Mouse (Mus musculus): ENCODE measurements around the gene Mal. TPM values are rescaled to one million over a fixed set of nuclear protein-coding genes. Genes with fewer than 3 reads are reported as not detected.

Mal gene
- polyA plus RNA-seq, 1 experiment from 2014 or later, result not detected

GRCm38 (mm10) chr2:127584436-127584858 lies 72.0 kb downstream of the Mal start:
- peaks cover 29% of the 10 kb centered on the region for H3K4me1 ChIP-seq (ENCODE audit: control insufficient read depth, low read depth, low read length)
- H3K9me3 ChIP-seq (replicated peaks; ENCODE audit: control insufficient read depth, low read length), result no peaks in the 10 kb centered on the region
- no peaks in the 10 kb centered on the region for H3K27me3 ChIP-seq (ENCODE audit: control insufficient read depth, insufficient read depth, low read depth, low read length)
- ATAC-seq (ENCODE audit: low read depth), result peak; percentile 74
- H3K27ac ChIP-seq (ENCODE audit: low read length), result no peak overlapping the region
- H3K9ac ChIP-seq (ENCODE audit: low read depth, low read length), result peak overlapping the region; percentile 74
- H3K4me3 ChIP-seq (ENCODE audit: low read depth, low read length), result peak overlapping the region; percentile 72
- H3K36me3 ChIP-seq (ENCODE audit: control insufficient read depth, insufficient read depth), result no peaks in the 10 kb centered on the region
- peak overlapping the region; percentile 93 for H3K4me2 ChIP-seq (ENCODE audit: low read depth, low read length)
- under 1% methylated on average over 24 of the region's 24 CpGs for WGBS (ENCODE audit: insufficient replicate concordance)

Other genes starting within 250 kb of the Mal start
- gene Gpat2, start 231.5 kb downstream of the Mal start, polyA plus RNA-seq (2015; fragmentation: Nextera tagmentation; extraction: Ambion mirVana), result 0.28 and 0.38 TPM in 2 replicates
- gene Fahd2a, start 212.1 kb downstream of the Mal start, polyA plus RNA-seq (2015; fragmentation: Nextera tagmentation; extraction: Ambion mirVana), result 15.6 and 15.8 TPM in 2 replicates
- gene Kcnip3, start 134.6 kb downstream of the Mal start, polyA plus RNA-seq (2015; fragmentation: Nextera tagmentation; extraction: Ambion mirVana), result 0.23 and 0.31 TPM in 2 replicates
- gene Prom2, start 115.2 kb downstream of the Mal start, polyA plus RNA-seq (2015; fragmentation: Nextera tagmentation; extraction: Ambion mirVana), result 0.05 TPM in 1 of 2 replicates, not detected in the other
- 1.0 and 1.1 TPM in 2 replicates for gene Zfp661, start 69.6 kb downstream of the Mal start, polyA plus RNA-seq (2015; fragmentation: Nextera tagmentation; extraction: Ambion mirVana)
- 65.0 and 72.5 TPM in 2 replicates for gene Mrps5, start 69.5 kb downstream of the Mal start, polyA plus RNA-seq (2015; fragmentation: Nextera tagmentation; extraction: Ambion mirVana)
- 0.07 and 0.25 TPM in 2 replicates for gene Mall, start 73.2 kb upstream of the Mal start, polyA plus RNA-seq (2015; fragmentation: Nextera tagmentation; extraction: Ambion mirVana)
- 3.0 and 3.4 TPM in 2 replicates for gene Nphp1, start 132.2 kb upstream of the Mal start, polyA plus RNA-seq (2015; fragmentation: Nextera tagmentation; extraction: Ambion mirVana)
- gene Mtln, start 135.8 kb upstream of the Mal start, polyA plus RNA-seq (2015; fragmentation: Nextera tagmentation; extraction: Ambion mirVana), result 12.7 and 16.3 TPM in 2 replicates
- gene Bub1, start 175.2 kb upstream of the Mal start, polyA plus RNA-seq (2015; fragmentation: Nextera tagmentation; extraction: Ambion mirVana), result 28.9 and 29.7 TPM in 2 replicates
- gene Acoxl, start 182.2 kb upstream of the Mal start, polyA plus RNA-seq (2015; fragmentation: Nextera tagmentation; extraction: Ambion mirVana), result 0.04 and 0.05 TPM in 2 replicates